Mouse (Mus musculus) induced T-regulatory cell, adult 2 months (primary cell): ENCODE data around the gene Ggt7.

Experiments used
- DNase-seq: peaks from one replicate; pipeline ENCODE4 v3.0.0-alpha.2; 2012; ENCODE audit warnings: low read depth

Gene Ggt7

GRCm38 (mm10) chr2:155517455-155518423 is at the start of gene Ggt7, which contains the start of gene Acss2:
TSS of gene Ggt7 (minus strand) at chr2:155518237.
TSS of gene Acss2 (plus strand) at chr2:155517948.
- peak; percentile 99 for DNase-seq

DNA sequence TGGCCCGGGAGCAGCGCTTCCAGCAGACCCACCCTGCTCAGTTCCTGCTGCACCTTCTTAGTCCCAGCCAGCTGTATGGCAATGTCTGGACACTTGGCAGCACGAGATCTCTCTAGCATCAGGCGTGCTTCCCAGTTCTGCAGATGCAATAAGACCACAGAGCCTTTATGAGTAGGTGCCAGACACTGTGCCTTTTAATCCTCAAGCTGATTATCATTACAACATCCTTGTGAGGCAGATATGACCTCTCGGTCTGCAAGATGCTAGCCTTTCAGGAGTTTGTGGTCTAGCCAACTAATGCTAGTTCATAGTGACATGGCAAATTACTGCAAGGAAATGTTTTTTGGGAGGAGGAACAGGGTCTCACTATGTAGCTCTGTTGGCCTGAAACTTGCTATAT is 49.7 kb upstream of the Ggt7 start:
- no peak for DNase-seq

GRCm38 (mm10) chr2:155562934-155563333 is 44.9 kb upstream of the Ggt7 start:
- no peak for DNase-seq

DNA sequence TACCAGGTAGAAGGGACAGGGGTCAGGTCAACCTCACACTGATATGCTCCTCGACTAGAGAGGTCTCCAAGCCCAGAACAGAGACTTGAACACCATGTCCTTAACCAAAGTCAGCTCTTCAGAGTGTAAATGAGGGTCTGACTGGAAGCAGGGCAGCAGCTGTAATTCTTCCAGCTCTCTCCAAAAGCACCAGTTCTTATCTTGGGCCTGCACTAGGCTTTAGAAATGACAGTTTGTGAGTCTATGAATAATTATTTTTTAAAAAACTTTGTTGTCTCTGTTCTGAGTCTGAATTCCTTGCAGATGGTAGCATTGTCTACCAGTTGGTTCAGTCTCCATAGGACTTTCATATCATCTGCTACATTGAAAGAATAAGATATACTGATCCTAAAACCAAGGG is 44.2 kb upstream of the Ggt7 start:
- DNase-seq, result no peak

GRCm38 (mm10) chr2:155554426-155554985 is 36.5 kb upstream of the Ggt7 start:
- DNase-seq, result peak; percentile 66

DNA sequence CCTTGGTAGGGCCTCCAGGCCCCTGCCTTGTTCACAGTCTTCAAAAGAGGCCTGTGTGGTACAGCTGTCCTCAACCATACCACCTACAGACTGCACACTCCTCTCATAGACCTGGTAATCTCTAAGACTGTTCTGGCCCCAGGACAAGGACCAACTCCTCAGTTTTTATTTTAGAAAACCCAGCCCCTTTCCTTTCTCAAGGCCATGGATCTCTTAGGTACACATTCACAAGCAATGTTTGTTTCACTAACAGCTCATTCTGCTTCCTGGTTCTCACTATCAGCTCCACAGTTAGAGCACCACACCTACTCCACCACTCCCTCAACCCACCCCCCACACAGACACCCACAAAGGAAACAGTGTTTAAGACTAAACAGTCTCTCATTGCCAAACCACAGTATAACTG is 34.9 kb upstream of the Ggt7 start:
- peak; percentile 73 for DNase-seq

DNA sequence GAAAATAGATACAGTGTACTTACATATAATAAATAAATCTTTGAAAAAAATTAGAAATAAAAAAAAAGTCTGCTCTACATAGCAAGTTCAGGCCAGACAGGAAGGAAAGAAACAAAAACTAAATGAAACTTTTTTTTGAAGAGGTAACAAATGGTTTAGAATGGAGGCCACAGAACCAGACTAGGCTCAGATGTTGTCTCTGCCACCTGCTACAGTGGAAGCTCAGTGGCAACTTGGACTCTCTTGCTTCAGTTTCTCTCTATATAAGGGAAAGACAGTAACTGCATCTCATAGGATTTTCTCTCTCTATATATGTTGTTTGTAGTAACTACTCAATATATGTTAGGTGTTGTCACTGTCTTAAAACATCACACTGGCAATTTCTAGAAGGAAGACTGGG is 34.3 kb upstream of the Ggt7 start:
- DNase-seq, result no peak

DNA sequence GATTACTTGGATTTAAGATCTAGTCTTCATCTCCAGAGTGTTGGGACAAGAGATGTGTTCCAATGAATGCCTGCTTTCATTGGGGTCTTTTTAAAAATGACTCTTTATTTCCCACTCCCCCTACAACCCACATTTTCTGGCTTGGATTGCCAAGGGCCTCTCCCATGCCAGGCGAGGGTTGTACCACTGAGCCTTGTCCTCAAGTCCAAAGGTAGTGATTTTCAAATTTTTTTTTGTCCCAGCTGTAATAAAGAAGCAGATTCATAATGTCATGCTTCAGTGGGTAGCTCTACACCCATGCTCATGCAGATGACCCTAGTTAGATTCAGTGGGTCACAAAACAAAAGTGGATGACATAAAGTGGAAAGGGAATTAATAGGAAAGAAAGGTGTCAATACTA is 28.9 kb upstream of the Ggt7 start:
- no peak for DNase-seq

DNA sequence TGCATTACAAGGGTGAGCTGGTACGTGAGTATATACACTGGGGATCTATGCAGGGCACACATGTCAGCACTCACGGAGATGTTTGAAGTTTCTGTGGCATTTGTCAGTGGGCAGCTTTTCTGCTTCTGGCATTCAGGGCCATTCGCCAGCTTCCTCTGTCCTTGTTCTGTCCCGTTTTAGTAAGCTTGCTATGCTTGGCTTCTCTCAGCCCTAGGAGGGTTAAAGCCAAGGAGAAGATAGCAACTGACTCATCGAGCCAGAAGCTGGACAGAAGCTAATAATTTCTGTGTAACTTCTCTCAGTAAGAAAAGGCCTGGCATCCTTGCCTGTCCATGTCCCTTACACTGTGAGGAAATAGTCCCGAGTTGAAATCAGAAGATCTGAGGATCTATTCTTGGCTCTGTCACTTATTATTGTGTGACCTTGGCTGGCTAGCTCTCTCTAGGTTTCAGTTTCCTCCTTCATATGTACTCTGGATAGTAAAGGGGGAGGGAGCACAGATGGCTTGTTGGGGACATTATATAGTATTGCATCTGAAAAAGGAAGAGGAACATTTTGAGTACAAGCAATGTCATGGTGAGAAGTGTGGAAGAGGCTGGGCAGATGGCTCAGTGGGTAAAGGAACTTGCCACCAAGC is 22.9 kb upstream of the Ggt7 start:
- no peak for DNase-seq

GRCm38 (mm10) chr2:155539696-155540095 is 21.7 kb upstream of the Ggt7 start:
- no peak for DNase-seq

GRCm38 (mm10) chr2:155538463-155539057 is 20.5 kb upstream of the Ggt7 start:
- peak; percentile 51 for DNase-seq

GRCm38 (mm10) chr2:155537761-155538462 is 19.9 kb upstream of the Ggt7 start:
- peak; percentile 72 for DNase-seq

DNA sequence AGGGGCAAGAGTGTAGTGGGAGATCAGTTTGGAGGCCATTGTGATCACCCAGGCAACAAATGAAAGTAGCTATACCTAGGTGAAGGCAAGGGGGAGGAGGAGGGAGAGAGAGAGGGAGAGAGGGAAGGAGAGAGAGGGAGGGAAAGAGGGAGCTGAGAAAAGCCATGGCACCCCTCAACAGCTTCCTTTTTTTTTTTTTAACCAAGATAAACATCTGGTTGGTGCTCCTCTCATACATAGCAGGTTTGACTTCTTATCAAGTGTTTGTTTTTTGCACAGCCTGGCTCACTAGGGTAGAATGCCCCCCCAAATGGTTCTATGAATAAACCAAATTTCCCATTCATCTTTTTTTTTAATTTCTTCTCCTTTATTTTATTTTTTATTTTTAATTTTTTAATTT is 18.3 kb upstream of the Ggt7 start:
- DNase-seq, result no peak

DNA sequence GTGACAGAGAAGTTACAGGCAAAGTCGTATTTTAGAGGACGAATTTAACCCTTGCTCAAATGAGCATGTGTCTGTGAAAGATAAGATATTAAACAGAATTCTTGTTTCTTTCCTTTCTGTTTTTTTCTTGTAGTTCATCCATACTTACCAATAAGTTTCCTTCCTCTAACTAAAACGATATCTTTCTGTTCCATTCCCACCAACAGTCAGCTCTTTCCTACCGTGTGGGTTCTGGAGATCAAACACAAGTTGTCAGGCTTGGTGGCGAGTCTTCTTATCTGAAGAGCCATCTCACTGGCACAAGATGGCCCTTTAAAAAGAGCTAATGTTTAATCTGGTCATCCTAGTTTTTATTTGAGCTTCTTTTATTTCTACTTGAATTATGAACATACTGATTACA is 9.3 kb upstream of the Ggt7 start:
- DNase-seq, result no peak

GRCm38 (mm10) chr2:155524378-155524777 is 6.3 kb upstream of the Ggt7 start:
- no peak for DNase-seq

DNA sequence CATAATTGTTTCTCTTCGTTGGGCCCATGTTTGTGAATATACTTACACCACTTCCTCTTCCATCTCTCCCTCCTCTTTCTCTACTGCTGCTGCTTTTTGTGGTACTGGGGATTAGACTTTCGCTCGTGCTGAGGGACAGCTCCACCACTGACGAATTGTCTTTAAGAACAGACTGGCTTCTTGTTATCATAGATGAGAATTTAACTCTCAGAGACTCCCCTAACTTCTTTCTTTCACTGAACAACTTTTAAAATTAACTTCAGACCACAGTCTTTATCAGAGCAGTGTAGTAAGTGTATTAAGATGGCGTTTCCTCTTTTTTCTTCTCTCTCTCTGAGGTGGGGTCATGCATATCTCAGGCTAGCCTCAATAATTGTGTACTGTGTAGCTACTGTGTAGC is 5.7 kb upstream of the Ggt7 start:
- no peak for DNase-seq

DNA sequence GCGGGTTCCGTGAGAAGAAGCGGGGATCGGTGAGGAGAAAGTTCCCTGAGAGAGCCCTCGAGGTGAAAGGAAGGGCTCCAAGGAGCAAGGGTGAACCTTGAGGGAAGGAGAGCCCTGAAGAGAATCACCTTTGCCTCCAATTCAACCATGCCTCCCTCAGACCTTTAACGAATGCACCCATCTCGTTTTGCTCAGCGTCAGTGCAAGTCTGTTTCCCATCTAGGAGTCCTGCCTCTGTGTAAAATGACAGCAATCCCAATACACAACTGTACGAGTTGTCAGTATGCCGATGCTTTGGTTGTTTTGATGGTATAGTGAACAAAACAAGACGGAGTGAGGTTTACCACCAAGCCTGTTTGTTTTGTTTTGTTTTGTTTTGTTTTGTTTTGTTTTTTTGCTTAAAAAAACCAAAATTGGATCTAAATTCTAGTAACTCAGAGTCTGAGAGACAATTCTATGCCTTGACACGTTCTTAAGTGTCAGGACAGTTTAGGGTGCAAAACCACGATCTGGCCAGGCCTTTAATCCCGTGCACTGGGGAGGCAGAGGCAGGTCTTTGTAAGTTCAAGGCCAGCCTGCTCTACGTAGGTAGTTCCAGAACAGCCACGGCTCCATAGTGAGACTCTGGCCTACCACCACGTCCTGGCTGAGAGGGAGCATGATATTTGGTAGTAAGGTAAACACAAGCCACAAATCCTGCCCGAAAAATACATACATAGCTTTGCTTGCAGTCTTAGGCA is 664 bp upstream of the Ggt7 start:
- peak; percentile 64 for DNase-seq

GRCm38 (mm10) chr2:155515941-155516340 is 2.1 kb downstream of the Ggt7 start:
- peak; percentile 83 for DNase-seq

DNA sequence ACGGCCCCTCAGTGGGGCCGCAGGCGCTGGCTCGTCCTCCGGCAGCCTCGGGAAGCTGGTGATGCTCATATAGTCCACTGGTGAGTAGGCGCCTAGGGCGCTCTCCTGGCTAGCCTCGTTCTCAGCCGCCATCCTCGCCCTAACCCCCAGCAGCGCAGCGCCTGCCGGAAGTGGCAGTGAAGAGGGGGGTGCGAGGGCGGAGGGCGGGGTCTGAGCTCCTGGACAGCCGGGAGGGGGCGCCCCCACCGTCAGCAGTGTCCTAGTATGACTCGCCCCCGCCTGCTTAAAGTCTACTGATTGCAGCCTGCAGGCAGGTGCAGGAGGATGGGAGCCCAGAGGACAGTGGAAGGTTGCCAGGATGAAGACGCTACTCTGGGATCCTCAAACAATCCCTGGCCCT is 3.4 kb downstream of the Ggt7 start:
- peak; percentile 91 for DNase-seq

DNA sequence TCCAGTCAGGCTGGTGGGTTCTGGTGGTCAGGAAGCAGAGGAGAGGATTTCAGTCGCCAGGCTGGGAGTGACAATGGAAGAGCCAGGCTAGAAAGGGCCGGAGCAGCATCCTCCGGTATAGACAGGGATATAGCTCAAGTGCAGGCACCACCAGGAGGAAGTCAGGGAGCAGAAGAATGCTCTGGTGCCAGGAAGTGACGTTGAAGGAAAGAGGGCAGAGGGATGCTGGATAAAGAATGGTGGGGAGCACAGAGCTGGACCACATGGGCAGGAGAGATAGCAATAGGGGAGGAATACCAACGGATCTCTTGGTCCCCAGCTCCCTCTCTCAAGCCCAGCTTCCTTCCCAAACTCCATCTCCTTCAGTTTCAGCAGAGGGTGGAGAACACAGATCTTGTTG is 4.5 kb downstream of the Ggt7 start:
- DNase-seq, result peak; percentile 19

DNA sequence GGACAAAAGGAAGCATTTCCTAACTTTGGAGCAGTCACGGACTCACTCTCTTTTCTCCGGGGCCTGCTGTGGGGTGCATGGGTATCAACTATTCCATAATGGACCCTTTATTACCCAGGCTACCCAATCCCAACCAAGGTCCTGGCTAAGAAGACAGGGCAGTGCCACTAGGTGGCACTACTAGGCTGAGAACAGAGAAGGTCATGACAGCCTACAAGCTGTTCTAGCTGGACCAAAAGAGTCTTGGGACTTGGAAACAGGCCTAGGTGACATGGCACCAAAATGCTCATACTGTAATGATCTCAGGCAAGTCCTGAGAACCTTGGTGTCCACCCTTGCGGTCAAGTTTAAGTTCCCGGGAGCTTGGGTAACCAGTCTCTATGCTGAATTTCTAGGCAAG is 5.6 kb downstream of the Ggt7 start:
- DNase-seq, result peak; percentile 83
